Mouse (Mus musculus) limb, embryonic 10.5 days (tissue): Measurements from ENCODE around the gene Speg. TPM values are rescaled to one million over a fixed set of nuclear protein-coding genes. Genes with fewer than 3 reads are reported as not detected.

Experiments used
- DNase-seq: peaks from one replicate; pipeline ENCODE4 v3.0.0-alpha.2; 2017; ENCODE audit warnings: low spot score
- H3K27ac ChIP-seq: fragments of 300-500 bp; sonication (generic); 2 replicates; pipeline ENCODE4 v1.5.1; 2016; ENCODE audit warnings: mild to moderate bottlenecking
- H3K27me3 ChIP-seq: fragments of 300-500 bp; sonication (generic); 2 replicates; pipeline ENCODE4 v1.6.1; 2016; ENCODE audit warnings: low read depth, mild to moderate bottlenecking; ENCODE audit not compliant: poor library complexity, severe bottlenecking
- H3K36me3 ChIP-seq: fragments of 300-500 bp; sonication (generic); 2 replicates; pipeline ENCODE4 v1.6.1; 2016; ENCODE audit warnings: mild to moderate bottlenecking, moderate library complexity
- H3K4me1 ChIP-seq: fragments of 300-500 bp; sonication (generic); 2 replicates; pipeline ENCODE4 v1.6.1; 2016
- H3K4me3 ChIP-seq: fragments of 300-500 bp; sonication (generic); 2 replicates; pipeline ENCODE4 v1.5.1; 2016; ENCODE audit warnings: mild to moderate bottlenecking, moderate library complexity
- H3K9me3 ChIP-seq: fragments of 300-500 bp; sonication (generic); replicated peaks from 2 replicates; pipeline ENCODE4 v1.6.1; 2016; ENCODE audit warnings: mild to moderate bottlenecking
- WGBS: fragments of 180-500 bp; shearing (Covaris S2); methylation state at CpG from one replicate; pipeline ENCODE4 v1.1.7; 2016; 5-methylcytosine and 5-hydroxymethylcytosine counted together
- polyA plus RNA-seq: library from polyadenylated mRNA; unstranded; fragments of >200 nt; fragmentation: Nextera tagmentation; extraction: Ambion mirVana; gene quantifications from 2 replicates; pipeline ENCODE4 v1.2.1, GENCODE M21; 2016

The Speg gene
- polyA plus RNA-seq, 1 experiment from 2014 or later = 49.6 TPM

DNA sequence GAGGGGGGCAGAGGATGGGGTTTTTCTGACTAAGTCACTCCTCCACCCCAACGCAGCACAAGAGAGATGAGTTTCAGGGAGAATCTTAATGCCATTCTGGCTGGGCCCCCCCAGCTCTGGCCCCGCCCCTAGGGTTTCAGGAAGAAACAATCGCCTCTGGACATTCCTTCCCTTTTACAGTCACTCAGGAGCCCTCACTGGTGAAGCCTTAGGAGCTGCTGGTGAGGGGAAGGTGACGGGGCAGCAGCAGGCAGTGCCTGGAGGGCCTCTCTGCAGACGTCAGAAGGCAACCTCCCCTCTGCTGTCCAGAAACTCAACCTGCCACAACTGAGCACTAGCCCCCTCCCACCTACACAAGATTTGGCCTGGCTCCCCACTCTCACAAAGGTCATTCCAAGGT lies 25.8 kb upstream of the Speg start:
- 41% methylated on average over 5 of the region's 5 CpGs for WGBS
- peaks cover 30% of the 10 kb centered on the region for H3K4me1 ChIP-seq
- no peaks in the 10 kb centered on the region for H3K27me3 ChIP-seq
- H3K27ac ChIP-seq = peak overlapping the region; percentile 53; the same call in 1 of the 2 replicates
- DNase-seq = no peak
- no peaks in the 10 kb centered on the region for H3K9me3 ChIP-seq
- no peak overlapping the region for H3K4me3 ChIP-seq
- H3K36me3 ChIP-seq = no peaks in the 10 kb centered on the region

- Histone ChIP-seq H3K27ac (no peak overlapping the region), H3K27me3 (peaks cover 47% of the 10 kb centered on the region), H3K4me3 (no peak overlapping the region), H3K36me3 (no peaks in the 10 kb centered on the region), H3K9me3 (no peaks in the 10 kb centered on the region), H3K4me1 (peaks cover 32% of the 10 kb centered on the region)
- 89% methylated on average over 7 of the region's 7 CpGs for WGBS
- DNase-seq = no peak
Observed at GRCm38 (mm10) chr1:75357261-75357660, 17.8 kb upstream of the Speg start.

GRCm38 (mm10) chr1:75358009-75358408 lies 17.1 kb upstream of the Speg start:
- Histone ChIP-seq H3K9me3 (no peaks in the 10 kb centered on the region), H3K4me1 (peaks cover 32% of the 10 kb centered on the region), H3K27ac (no peak overlapping the region), H3K27me3 (peaks cover 55% of the 10 kb centered on the region), H3K36me3 (no peaks in the 10 kb centered on the region), H3K4me3 (no peak overlapping the region)
- no peak for DNase-seq
- 91% methylated on average over 4 of the region's 4 CpGs for WGBS

- DNase-seq = no peak
- H3K9me3 ChIP-seq = no peaks in the 10 kb centered on the region
- H3K27ac ChIP-seq = no peak overlapping the region
- 67% methylated on average over 13 of the region's 13 CpGs for WGBS
- peaks cover 56% of the 10 kb centered on the region for H3K27me3 ChIP-seq
- H3K36me3 ChIP-seq = no peaks in the 10 kb centered on the region
- H3K4me3 ChIP-seq = no peak overlapping the region
- H3K4me1 ChIP-seq = peaks cover 32% of the 10 kb centered on the region
Observed at GRCm38 (mm10) chr1:75359346-75359745, 15.8 kb upstream of the Speg start.

GRCm38 (mm10) chr1:75360112-75361031 lies 14.7 kb upstream of the Speg start, which contains the start of gene Des:
Gene Des, plus strand, starts transcription at chr1:75360329.
- Histone ChIP-seq H3K27me3 (peaks cover 56% of the 10 kb centered on the region), H3K36me3 (no peaks in the 10 kb centered on the region), H3K4me3 (peak within 1 kb of the TSS; percentile 50), H3K9me3 (no peaks in the 10 kb centered on the region), H3K27ac (0 out of 2 replicates have a peak within 1 kb of the TSS, but pooled peaks have one; percentile 16), H3K4me1 (peaks cover 30% of the 10 kb centered on the region)
- 4% methylated on average over 80 of the region's 80 CpGs for WGBS
- peak; percentile 64 for DNase-seq

DNA sequence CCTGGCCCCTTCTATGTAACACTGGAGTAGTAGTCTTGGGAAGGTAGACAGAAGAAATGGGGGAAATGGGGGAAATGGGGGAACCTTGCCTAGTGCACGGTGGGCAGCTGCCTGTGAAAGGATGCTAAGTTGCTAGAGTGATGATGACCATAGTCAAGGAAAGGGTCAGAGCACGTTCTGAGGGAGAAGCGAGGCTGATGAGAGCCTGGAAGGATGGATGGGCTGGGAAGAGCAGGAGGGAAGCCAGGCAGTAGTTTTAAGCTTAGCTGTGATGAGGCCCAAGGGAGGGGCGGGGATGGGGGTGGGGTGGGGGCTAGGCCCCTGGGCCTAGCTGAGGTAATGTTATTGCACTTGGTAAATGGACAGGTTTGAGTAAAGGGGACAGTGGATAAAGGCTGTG lies 14.0 kb upstream of the Speg start:
- H3K4me3 ChIP-seq = peak overlapping the region; percentile 50
- H3K27me3 ChIP-seq = peaks cover 56% of the 10 kb centered on the region
- no peaks in the 10 kb centered on the region for H3K9me3 ChIP-seq
- no peak for DNase-seq
- no peaks in the 10 kb centered on the region for H3K36me3 ChIP-seq
- WGBS = 45% methylated on average over 4 of the region's 4 CpGs
- H3K4me1 ChIP-seq = peaks cover 29% of the 10 kb centered on the region
- 0 out of 2 replicates have a peak overlapping the region, but pooled peaks have one; percentile 16 for H3K27ac ChIP-seq

GRCm38 (mm10) chr1:75361750-75362149 lies 13.3 kb upstream of the Speg start:
- Histone ChIP-seq H3K36me3 (no peaks in the 10 kb centered on the region), H3K27ac (no peak overlapping the region), H3K4me1 (peaks cover 29% of the 10 kb centered on the region), H3K27me3 (peaks cover 56% of the 10 kb centered on the region), H3K4me3 (no peak overlapping the region), H3K9me3 (no peaks in the 10 kb centered on the region)
- no peak for DNase-seq
- WGBS = 27% methylated on average over 4 of the region's 4 CpGs

DNA sequence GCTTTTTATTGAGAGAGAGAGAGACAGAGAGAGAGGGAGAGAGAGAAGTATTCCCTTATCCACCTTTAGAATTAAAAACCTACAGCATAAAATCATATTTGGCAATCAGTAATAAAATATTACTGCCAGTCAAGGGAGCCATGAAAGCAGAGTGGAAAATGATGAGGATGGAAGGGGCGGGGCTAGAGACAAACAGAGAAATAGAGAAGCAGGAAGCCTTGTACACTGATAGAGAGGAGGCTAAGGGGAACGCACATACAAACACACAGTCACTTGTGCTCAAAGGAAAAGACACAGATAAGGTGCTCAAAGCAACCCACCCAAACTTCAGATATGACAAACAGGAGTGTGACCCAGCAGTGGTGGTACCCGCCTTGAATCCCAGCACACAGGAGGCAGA lies 11.2 kb upstream of the Speg start:
- no peak for DNase-seq
- no peak overlapping the region for H3K27ac ChIP-seq
- WGBS = 90% methylated on average over 3 of the region's 3 CpGs
- no peak overlapping the region for H3K4me3 ChIP-seq
- peaks cover 38% of the 10 kb centered on the region for H3K4me1 ChIP-seq
- no peaks in the 10 kb centered on the region for H3K9me3 ChIP-seq
- no peaks in the 10 kb centered on the region for H3K36me3 ChIP-seq
- peaks cover 55% of the 10 kb centered on the region for H3K27me3 ChIP-seq

DNA sequence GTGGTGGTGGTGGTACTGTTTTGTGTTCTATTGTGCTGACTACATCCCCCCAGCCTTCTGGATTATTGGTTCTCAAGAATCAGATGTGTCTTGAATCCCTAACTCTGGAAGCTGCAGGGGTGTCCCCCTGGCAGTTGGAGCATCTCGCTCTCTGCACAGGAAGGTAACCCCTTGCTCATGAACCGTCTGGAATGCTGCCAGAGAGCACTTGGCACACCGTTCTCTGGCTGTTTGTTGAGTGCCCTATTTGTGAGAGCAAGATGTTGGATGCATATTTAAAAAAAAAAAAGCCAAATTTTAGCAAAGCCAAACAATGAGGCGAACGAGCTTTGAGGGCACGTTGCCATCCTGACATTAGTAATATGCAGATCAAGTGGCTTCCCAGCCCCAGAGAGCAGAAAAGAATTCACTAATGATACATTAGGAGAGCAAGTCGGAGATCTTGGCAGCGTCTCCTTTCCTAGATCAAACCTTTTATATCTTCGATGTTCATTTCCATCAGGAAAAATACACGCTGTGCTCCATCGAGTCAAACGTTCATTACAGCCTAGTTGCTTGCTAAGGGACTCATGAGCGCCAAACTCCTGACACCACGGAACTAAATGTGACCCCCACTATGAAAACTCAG lies 9.5 kb upstream of the Speg start:
- Histone ChIP-seq H3K36me3 (no peaks in the 10 kb centered on the region), H3K27ac (no peak overlapping the region), H3K4me3 (no peak overlapping the region), H3K9me3 (no peaks in the 10 kb centered on the region), H3K27me3 (peaks cover 49% of the 10 kb centered on the region), H3K4me1 (peaks cover 36% of the 10 kb centered on the region)
- 89% methylated on average over 14 of the region's 14 CpGs for WGBS
- no peak for DNase-seq

DNA sequence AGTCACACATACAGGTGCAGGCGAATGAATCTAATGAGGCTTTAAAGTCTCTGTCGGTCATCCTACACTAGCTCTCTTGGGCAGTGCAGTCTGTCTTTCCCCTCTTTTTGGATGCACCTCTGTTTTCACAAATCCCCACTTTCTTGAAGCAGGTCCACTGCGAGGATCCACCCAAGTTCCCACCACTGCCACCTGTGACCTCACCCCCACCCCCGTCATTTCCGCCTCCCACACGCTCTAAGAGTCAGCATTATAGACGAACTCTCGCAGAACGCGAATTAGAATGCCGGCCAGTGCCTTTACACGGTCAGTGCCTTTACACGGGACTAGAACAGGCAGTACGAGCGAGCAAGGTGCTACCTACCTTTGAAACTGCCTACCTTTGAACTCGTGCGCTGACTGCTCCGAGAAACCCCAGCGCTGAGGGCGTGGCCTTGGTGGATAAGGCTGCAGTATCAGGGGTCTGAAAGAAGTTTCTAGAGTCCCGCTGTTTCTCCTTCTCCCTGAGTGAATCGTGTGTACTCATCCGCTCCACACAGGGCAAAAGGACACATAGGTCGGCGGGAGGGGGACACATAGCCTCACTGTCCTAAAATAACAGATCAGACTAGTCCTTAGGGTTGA lies 5.6 kb upstream of the Speg start:
- Histone ChIP-seq H3K27me3 (peaks cover 28% of the 10 kb centered on the region; the same call in 1 of the 2 replicates), H3K9me3 (no peaks in the 10 kb centered on the region), H3K4me1 (peaks cover 28% of the 10 kb centered on the region), H3K27ac (no peak overlapping the region), H3K36me3 (no peaks in the 10 kb centered on the region), H3K4me3 (no peak overlapping the region)
- WGBS = 49% methylated on average over 25 of the region's 25 CpGs
- no peak for DNase-seq

DNA sequence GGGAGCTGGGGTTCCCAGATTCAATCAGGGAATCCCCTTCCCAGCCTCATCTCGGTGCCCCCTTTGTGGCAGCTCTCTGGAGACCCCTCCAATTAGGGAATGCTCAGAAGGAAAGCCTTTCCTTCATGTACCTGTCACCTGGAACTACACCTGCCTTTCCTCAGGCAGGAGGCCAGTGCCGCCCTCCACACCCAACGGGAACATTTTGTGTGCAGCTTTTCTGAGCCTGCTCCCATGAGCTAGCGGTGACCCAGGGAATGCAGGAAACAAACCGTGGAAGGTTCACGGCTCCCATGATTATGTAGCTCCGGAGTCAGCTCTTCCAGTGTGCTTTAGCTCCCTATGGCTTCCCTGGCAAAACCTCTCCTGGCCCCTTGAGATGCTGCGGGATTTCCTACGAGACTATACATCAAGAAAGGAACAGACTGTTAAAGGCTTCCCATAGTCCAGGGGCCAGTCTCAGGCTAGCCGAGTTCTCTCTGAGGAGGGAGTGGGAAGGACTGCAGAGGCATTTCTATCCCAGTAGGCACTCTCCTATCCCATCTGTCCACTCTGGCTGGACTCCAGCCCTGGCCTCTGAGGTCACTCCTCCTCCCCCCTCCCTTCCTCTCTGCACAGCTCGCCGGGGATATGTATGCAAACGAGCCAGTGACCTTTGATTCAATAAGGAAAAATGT lies 5.0 kb upstream of the Speg start:
- WGBS = 52% methylated on average over 13 of the region's 13 CpGs
- no peak overlapping the region for H3K27ac ChIP-seq
- H3K4me1 ChIP-seq = peaks cover 34% of the 10 kb centered on the region
- no peak for DNase-seq
- H3K9me3 ChIP-seq = no peaks in the 10 kb centered on the region
- H3K4me3 ChIP-seq = no peak overlapping the region
- no peaks in the 10 kb centered on the region for H3K36me3 ChIP-seq
- H3K27me3 ChIP-seq = peaks cover 34% of the 10 kb centered on the region; the same call in 1 of the 2 replicates

DNA sequence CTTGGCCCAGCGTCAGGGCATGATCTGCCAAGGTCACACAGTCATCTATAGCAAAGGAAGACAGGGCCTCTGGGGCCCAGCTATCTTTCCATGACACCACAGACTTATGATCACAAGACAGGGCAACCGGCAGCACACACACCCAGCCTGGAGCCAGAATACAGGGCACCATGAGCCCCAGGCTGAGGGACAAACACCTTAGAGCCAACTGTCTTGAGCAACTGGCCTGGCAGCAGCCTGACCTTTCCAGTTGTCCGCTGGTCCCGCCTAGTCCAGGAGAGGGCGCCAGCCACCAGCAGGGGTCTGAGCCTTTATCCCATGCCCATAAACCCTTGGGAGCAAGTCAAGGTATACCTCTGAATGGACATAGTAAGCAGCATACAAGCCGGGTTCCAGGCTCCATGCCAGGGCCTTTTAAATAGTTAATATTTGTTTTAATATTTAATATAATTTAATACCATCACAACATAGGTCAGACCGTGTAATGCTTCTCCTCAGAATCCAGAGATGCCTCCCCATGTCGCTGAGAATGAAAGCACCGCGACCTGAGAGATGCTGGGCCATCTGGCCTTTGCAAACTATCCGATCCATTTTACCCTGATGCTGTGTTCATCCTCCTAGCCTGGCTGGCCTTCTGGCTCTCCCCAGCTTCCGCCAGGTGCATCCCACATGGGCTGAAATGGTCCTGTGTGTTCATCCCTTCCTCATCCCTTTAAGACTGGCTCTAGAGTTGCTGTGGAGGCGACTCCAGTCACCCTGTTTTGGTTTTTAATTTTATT lies 3.6 kb upstream of the Speg start:
- H3K27ac ChIP-seq = no peak overlapping the region
- no peak overlapping the region for H3K4me3 ChIP-seq
- peaks cover 46% of the 10 kb centered on the region for H3K27me3 ChIP-seq
- no peaks in the 10 kb centered on the region for H3K36me3 ChIP-seq
- WGBS = 58% methylated on average over 13 of the region's 13 CpGs
- DNase-seq = peak; percentile 74
- no peaks in the 10 kb centered on the region for H3K9me3 ChIP-seq
- H3K4me1 ChIP-seq = peaks cover 46% of the 10 kb centered on the region
